Comparison of ENCODE assay signal across 13 mouse cellular contexts in genomic region chr1:172319346-172319745, GRCm38 (mm10). TPM values are rescaled to one million over a fixed set of nuclear protein-coding genes. Genes with fewer than 3 reads are reported as not detected.
DNase-seq lines count a peak whose midpoint lies in the region; ATAC-seq lines count a peak whose summit lies in the region.
"Had no signal": no experiment of that assay in that cellular context is flagged by ENCODE, and none has a peak within 500 bp of the region (broad histone marks: within the 10 kb centered on the region; RNA-seq: fewer than 3 reads in every experiment).

No protein-coding gene starts in this region.

- H3K36me3 ChIP-seq in hindbrain, embryonic 11.5 days (ENCODE audit: control insufficient read depth, insufficient read depth, low read length), result no peaks in the 10 kb centered on the region
- H3K36me3 ChIP-seq in neural tube, embryonic 13.5 days, result peaks cover 10% of the 10 kb centered on the region

- H3K4me2 ChIP-seq in hindbrain, embryonic 11.5 days (replicated peaks; ENCODE audit: low read depth, low read length), result no peak overlapping the region
- no peak overlapping the region for H3K4me2 ChIP-seq in neural tube, embryonic 13.5 days
- H3K4me2 ChIP-seq: limb, embryonic 15.5 days; lung, embryonic 15.5 days had no signal

- no peaks in the 10 kb centered on the region for H3K9me3 ChIP-seq in hindbrain, embryonic 11.5 days (ENCODE audit: control insufficient read depth, low read length)
- no peaks in the 10 kb centered on the region for H3K9me3 ChIP-seq in neural tube, embryonic 13.5 days
- H3K9me3 ChIP-seq: limb, embryonic 15.5 days; lung, embryonic 15.5 days had no signal

- 86% methylated on average over 7 of the region's 7 CpGs for WGBS in hindbrain, embryonic 11.5 days
- 64% methylated on average over 7 of the region's 7 CpGs for WGBS in neural tube, embryonic 13.5 days

- peaks cover 16% of the 10 kb centered on the region for H3K4me1 ChIP-seq in hindbrain, embryonic 11.5 days (replicated peaks; ENCODE audit: control insufficient read depth, insufficient read depth, low read length)
- peaks cover 71% of the 10 kb centered on the region for H3K4me1 ChIP-seq in neural tube, embryonic 13.5 days (replicated peaks)
- H3K4me1 ChIP-seq: limb, embryonic 15.5 days; lung, embryonic 15.5 days had no signal

- H3K9ac ChIP-seq in hindbrain, embryonic 11.5 days (ENCODE audit: low read depth, low read length), result no peak overlapping the region
- no peak overlapping the region for H3K9ac ChIP-seq in neural tube, embryonic 13.5 days
- H3K9ac ChIP-seq: limb, embryonic 15.5 days; lung, embryonic 15.5 days had no signal

- no peak for ATAC-seq in hindbrain, embryonic 11.5 days (ENCODE audit: low FRiP score)
- no peak for ATAC-seq in neural tube, embryonic 13.5 days (ENCODE audit: low read depth)
- ATAC-seq: activated CD4-positive, CD25-positive, alpha-beta regulatory T cell, adult 4 months had no signal

- H3K4me3 ChIP-seq in hindbrain, embryonic 11.5 days (ENCODE audit: low read depth, low read length), result no peak overlapping the region
- H3K4me3 ChIP-seq in neural tube, embryonic 13.5 days, result no peak overlapping the region
- H3K4me3 ChIP-seq: limb, embryonic 15.5 days; lung, embryonic 15.5 days had no signal

- peak overlapping the region; percentile 75 for H3K27ac ChIP-seq in hindbrain, embryonic 11.5 days (ENCODE audit: low read depth, low read length)
- peak overlapping the region; percentile 76 for H3K27ac ChIP-seq in neural tube, embryonic 13.5 days (replicated peaks)
- H3K27ac ChIP-seq: limb, embryonic 15.5 days; lung, embryonic 15.5 days had no signal

- peak; percentile 71 for DNase-seq in cerebellum, adult 9-11 months
- DNase-seq in cerebellum, adult 8-10 months, result no peak
- DNase-seq in right cerebral cortex, postnatal 10 days (ENCODE audit: low spot score in 2 of 2), result peak; percentile 38 to 58
- no peak for DNase-seq in right cerebral cortex, postnatal 4 days
- no peak for DNase-seq in hindbrain, embryonic 11.5 days (ENCODE audit: low spot score)
- no peak for DNase-seq in kidney, adult 11 months
- DNase-seq in lung, postnatal 4 days, result no peak
- DNase-seq: thymus, postnatal 25 days had no signal

- no peaks in the 10 kb centered on the region for H3K27me3 ChIP-seq in hindbrain, embryonic 11.5 days (ENCODE audit: control insufficient read depth, insufficient read depth, low read length)
- no peaks in the 10 kb centered on the region for H3K27me3 ChIP-seq in neural tube, embryonic 13.5 days
- H3K27me3 ChIP-seq: limb, embryonic 15.5 days; lung, embryonic 15.5 days had no signal

RNA-seq across cellular contexts. Expression of gene Kcnj9, which starts 9.8 kb away (rescaled TPM):
- 0.17 and 0.46 TPM in 2 replicates for polyA plus RNA-seq in hindbrain, embryonic 11.5 days (2014; fragmentation: Nextera tagmentation; extraction: Ambion mirVana)
- 1.5 and 2.1 TPM in 2 replicates for polyA plus RNA-seq in neural tube, embryonic 13.5 days (2015; fragmentation: Nextera tagmentation; extraction: Ambion mirVana)
- polyA plus RNA-seq: kidney, embryonic 16.5 days had no signal

RNA-seq across cellular contexts. Expression of gene Atp1a2, which starts 21.5 kb away (rescaled TPM):
- 1.9 and 2.6 TPM in 2 replicates for polyA plus RNA-seq in hindbrain, embryonic 11.5 days (2014; fragmentation: Nextera tagmentation; extraction: Ambion mirVana)
- polyA plus RNA-seq in neural tube, embryonic 13.5 days (2015; fragmentation: Nextera tagmentation; extraction: Ambion mirVana), result 38.6 and 40.0 TPM in 2 replicates

RNA-seq across cellular contexts. Expression of gene Kcnj10, which starts 21.7 kb away (rescaled TPM):
- 0.73 TPM in 2 replicates for polyA plus RNA-seq in hindbrain, embryonic 11.5 days (2014; fragmentation: Nextera tagmentation; extraction: Ambion mirVana)
- polyA plus RNA-seq in neural tube, embryonic 13.5 days (2015; fragmentation: Nextera tagmentation; extraction: Ambion mirVana), result 1.9 and 2.0 TPM in 2 replicates

RNA-seq across cellular contexts. Expression of gene Pigm, which starts 57.0 kb away (rescaled TPM):
- polyA plus RNA-seq in hindbrain, embryonic 11.5 days (2014; fragmentation: Nextera tagmentation; extraction: Ambion mirVana), result 11.0 and 11.8 TPM in 2 replicates
- polyA plus RNA-seq in neural tube, embryonic 13.5 days (2015; fragmentation: Nextera tagmentation; extraction: Ambion mirVana), result 5.1 and 5.7 TPM in 2 replicates

RNA-seq across cellular contexts. Expression of gene Igsf8, which starts 57.9 kb away (rescaled TPM):
- polyA plus RNA-seq in hindbrain, embryonic 11.5 days (2014; fragmentation: Nextera tagmentation; extraction: Ambion mirVana), result 123 and 136 TPM in 2 replicates
- polyA plus RNA-seq in neural tube, embryonic 13.5 days (2015; fragmentation: Nextera tagmentation; extraction: Ambion mirVana), result 116 and 126 TPM in 2 replicates

Comparison
In these comparisons a context has a peak if more than half of its experiments do, and no peak if none do; other contexts are left out.
1. DNase-seq: peak in cerebellum, adult 9-11 months (single experiment) and right cerebral cortex, postnatal 10 days (2 of 2); none in cerebellum, adult 8-10 months (single experiment), right cerebral cortex, postnatal 4 days (single experiment), hindbrain, embryonic 11.5 days (single experiment), kidney, adult 11 months (single experiment) and lung, postnatal 4 days (0 of 2).
2. RNA of gene Atp1a2, which starts 21.5 kb away (polyA plus RNA-seq): 38.6 to 40.0 TPM in neural tube, embryonic 13.5 days; 1.9 to 2.6 TPM in hindbrain, embryonic 11.5 days; every median in the first group is over 10 times any median in the second.